Mouse (Mus musculus) frontal cortex, postnatal 14 days (tissue): ENCODE results near the gene Spint3.
"Not testable (repeated sequence)": the region's sequence is repeated elsewhere in the genome, so short reads cannot be mapped to it uniquely, and the experiment has no call there.

Experiments
- DNase-seq, 2 experiments: peaks; one replicate each; pipeline ENCODE4 v3.0.0; 2022; ENCODE audit warnings: low spot score in 2 of 2

The Spint3 gene

DNA sequence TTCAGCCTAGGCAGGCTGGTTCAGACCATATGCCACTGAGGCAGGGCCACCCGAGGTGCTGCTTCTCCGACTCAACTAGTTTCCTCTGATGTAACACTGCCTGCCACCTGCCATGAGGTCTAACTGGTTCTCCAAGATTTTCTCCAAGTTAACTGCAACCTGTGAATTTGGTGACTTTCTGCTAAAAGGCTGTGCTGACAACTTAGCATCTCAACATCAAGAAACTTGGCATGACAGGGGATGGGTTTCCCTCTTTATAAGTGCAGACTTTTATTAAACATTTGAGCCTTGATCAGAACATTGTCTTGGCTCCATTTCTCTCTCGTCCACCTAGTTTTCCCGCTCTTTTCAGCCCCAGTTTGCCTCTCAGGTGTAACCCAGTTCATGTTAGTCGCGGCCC, at the start of gene Spint3:
Gene Spint3, minus strand, starts transcription at position 101 of the 400 bp plus-strand sequence.
- DNase-seq: not testable (repeated sequence)

DNA sequence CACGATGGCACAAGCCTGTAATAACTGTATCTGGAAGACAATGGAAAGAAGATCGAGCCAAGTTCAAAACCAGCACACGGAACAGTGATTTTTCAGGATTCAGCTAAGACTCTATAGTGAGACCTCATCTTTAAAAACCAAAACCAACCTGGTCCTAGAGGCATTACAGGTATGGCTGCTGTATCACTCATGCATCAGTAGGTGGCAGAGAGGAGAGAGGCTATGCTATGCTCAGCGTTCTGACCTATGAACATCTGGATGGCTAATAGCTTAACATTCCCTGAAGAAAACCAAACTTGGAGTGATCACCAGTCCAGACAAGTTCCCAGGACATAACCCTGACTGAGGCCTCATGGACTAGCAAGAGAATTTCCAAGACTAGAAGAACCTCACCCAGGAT, 48.5 kb upstream of the Spint3 start:
- DNase-seq: no peak

DNA sequence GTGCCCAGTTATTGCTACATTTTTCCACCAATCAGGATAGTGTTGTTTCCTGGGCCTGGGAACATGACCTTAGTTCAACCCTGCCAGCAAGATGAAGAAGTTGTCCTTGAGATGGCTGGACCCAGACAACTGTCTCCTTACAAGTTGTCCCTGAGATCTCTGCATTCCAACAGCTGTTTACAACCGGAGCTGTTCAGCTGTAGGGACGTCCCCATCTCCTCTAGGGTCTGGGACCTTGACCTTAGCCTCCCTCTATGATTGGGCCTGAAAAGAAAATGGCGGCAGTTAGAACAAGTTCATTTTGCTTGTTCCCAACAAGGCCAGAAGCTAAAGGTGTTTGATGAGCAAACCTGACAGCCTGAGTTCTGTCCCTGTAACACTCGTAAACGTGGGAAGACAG, 45.8 kb upstream of the Spint3 start:
- DNase-seq: no peak

DNA sequence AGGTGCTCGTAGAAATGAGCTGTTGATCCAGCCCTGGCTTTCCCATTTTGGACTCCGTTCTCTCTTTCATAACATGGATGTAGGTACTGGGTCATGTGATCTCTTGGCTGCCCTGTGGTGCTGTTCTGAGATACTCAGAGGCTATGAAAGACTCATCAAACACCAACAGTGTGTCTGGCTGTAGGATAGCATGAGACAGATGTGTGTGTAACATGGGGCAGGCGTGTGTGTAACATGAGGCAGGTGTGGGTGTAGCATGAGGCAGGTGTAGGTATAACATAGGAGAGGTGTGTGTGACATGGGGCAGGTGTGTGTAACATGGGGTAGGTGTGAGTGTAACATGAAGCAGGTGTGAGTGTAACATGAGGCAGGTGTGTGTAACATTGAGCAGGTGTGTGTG, 42.1 kb upstream of the Spint3 start:
- no peak for DNase-seq

DNA sequence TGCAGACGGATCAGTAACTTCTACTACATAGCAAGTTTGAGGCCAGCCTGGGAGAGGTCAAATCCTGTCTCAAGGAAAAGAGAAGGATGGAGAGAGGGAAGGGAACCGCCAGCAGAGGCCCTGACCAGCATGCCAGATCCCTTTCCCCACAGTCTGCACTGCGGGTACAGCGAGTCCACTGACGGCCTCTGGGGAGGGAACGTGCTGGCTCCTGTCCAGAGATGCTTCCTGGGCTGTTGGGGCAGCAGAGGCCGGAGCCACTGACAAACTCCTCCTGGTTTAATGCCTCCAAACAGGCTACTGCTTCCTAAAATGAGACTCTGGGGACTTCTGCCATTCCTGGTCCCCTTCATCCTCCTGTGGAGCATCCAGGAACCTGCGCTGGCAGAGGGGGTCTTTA, 40.2 kb upstream of the Spint3 start, which contains the start of the genes Wfdc6b and Wfdc8:
Gene Wfdc6b, plus strand, starts transcription at position 52 of the 400 bp plus-strand sequence.
Gene Wfdc8, minus strand, starts transcription at position 156 of the 400 bp plus-strand sequence.
- DNase-seq: not testable (repeated sequence)

DNA sequence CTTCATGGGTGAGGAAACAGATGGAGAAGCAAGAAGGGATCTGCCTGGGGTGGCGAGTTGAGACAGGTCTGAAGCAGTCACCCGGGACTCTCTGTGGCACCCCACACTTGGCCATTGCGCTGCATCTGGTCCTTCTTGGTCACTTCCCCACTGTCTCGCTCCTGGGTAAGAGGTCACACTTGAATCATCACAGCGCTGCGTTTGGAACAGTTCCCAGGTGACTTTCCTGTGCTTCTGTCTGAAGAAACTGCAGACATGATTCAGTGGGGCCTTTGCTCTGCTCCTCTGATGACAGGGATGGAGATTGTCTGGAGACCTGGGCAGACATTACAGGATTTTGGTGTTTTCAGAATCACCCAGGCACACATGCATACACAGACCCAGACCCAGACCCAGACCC, 35.5 kb upstream of the Spint3 start:
- no peak for DNase-seq

DNA sequence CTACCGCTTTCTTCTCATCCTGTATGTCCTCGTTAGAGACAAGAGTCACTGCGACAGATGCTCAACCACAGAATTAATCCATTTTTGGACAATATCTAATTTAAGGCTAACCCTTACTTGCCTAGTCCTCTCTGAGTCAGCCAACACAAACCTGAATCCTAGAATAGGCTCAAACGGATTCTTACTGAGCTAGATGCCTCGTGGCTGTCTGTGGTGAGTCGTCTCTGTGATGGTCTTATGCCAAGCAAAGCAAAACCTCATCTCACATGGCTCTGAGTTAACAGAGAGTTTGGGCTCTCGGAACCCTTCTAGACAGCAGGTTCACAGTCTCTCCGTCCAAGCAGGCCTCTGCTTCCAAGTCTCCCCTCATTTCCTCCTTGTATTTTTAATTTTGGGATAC, 31.2 kb upstream of the Spint3 start:
- no peak for DNase-seq

DNA sequence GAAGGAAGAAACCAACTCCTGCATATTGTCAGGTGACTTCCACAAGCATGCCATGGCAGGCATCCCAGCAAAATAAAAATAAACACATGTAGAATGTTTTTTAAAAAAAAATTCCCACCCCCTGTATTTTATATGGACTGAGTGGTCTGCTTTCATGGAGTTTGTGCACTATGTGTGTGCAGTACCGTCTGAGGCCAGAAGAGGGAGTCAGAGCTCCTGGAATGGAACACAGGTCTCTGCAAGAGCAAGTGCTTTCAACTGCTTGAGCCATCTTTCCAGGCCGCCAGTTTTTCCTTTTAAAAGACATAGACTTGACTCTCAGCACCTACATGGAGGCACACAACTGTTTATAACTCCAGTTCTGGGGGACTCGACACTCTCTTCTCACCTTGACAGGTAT, 30.2 kb upstream of the Spint3 start:
- DNase-seq: no peak

DNA sequence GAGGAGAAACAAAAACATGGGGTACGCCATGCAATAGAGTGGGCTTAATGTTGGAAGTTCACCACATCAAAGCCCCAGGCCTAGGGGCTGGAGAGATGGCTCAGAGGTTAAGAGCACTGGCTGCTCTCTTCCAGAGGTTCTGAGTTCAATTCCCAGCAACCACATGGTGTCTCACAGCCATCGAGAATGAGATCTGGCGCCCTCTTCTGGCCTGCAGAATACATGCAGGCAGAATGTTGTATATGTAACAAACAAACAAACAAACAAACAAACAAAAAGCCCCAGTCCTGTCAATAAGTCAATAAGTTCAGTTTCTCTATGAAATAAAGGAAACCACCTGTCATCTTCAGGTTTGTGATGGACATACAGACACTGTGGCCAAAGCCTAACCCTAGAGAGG, 26.9 kb upstream of the Spint3 start:
- no peak for DNase-seq

DNA sequence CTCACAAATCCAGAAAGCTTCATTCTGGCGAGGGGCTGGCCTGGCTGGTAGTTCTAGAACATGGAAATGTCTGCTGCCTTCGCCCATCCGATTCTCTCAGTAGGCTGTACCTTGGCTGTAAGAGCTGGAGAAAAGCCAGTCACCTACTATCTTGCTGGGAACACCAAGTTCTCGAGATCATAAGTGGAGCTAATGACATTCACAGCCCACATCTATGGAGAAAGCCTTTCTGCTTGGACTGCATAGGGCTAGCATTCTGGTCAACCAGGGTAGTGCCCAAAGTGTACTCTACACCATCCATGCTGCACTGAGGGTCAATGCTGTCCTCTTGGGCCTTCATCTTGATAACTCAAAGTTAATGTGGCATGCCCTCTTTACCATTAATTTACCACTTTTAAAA, 20.2 kb upstream of the Spint3 start, which contains the start of gene Eppin:
Gene Eppin, minus strand, starts transcription at position 101 of the 400 bp plus-strand sequence.
- DNase-seq: no peak

DNA sequence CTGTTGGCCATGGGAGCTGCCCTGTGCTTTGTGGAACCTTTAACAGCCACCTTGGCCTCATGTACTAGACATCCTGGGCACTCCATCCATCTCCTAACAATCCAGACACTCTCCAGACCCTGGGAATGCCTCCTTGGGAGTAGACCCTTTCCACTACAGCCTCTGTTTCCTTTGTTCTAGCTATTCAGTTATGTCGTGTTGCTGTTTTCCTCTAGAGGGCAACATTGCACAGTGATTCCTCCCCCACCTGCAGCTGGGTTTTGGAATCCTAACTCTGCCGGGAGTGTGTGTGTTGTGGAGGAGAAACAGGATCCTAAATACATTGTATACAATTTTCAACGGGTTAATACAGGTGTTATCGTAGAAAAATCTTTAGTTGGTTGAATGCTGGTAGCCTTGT, 18.8 kb upstream of the Spint3 start:
- peak in 1 of 2 experiments; percentile 7 for DNase-seq

DNA sequence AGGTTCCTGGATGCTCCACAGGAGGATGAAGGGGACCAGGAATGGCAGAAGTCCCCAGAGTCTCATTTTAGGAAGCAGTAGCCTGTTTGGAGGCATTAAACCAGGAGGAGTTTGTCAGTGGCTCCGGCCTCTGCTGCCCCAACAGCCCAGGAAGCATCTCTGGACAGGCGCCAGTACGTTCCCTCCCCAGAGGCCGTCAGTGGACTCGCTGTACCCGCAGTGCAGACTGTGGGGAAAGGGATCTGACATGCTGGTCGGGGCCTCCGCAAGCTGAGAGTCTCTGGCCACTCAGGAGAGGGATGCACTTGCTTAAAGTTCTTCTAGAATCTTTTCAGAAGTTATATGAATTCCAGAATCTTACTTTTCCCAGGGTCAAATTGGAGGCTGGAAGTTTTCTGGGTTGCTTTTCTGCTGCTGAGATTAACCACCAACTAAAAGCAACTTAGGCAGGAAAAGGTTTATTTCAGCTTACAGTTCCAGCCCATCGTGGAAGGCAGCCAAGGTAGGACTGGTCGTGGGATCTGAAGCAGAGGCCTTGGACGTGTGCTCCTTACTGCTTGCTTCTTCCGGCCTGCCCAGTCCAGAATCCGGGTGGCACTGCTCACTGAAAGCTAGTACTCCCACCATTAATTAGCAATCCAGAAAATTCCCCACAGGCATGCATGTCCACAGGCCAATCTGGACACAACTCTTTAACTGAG, 11.9 kb upstream of the Spint3 start, which contains the start of gene Wfdc6a:
Gene Wfdc6a, minus strand, starts transcription at position 423 of the 701 bp plus-strand sequence.
- not testable (repeated sequence) for DNase-seq

DNA sequence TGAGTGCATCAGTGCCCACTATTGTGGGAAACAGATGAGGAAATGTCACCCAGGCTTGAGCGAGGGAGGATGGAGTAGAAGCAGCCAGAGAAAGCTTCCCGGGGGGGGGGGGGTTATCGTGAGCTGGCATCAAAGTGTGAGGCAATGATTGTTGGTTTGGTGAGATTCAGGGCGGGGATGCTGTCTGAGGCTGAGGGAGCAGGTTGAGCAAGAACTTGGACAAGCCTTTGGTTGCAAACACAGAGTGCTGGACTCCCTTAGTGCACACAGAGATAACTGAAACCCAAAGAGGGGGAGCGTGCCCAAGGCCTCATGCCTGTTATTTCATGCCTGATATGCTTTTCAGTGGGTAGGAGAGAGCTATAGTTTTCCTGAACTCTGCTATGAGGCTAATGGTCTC, 5.8 kb downstream of the Spint3 start:
- no peak for DNase-seq

DNA sequence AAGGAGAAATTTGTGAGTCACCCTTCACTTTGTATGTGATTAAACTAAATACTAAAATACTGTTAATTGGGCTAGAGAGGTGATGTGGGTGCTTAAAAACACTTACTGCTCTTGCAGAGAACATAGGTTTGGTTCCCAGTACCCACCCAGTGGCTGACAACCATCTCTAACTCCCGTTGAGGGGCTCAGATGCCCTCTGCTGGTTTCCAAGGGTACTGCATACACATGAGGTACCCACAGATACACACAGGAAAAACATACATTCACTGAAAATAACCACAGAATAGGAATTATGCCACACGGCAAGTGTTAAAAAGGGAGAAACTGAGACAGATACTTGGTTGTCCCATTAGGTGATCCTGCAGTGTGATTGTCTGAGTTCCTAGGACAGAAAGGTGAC, 6.3 kb downstream of the Spint3 start:
- no peak for DNase-seq

DNA sequence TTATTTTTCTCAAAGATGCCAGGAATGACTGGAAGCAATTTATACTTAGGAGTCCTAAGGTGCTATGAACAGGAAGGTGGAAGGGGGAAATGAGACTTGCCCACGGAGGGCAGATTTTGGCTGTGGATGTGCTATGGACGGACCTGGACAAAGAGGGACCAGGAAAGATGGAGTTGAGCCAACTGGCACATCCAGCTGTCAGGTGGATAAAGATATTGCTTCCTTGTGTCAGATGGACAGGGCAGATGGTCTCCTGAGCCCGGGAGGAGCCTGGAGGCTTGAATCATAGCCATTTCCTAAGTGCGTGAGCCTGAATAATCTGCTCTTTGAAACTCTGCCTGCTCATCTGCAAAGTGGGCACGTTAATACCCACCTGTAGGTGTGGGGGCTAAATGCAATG, 8.9 kb downstream of the Spint3 start:
- DNase-seq: no peak

DNA sequence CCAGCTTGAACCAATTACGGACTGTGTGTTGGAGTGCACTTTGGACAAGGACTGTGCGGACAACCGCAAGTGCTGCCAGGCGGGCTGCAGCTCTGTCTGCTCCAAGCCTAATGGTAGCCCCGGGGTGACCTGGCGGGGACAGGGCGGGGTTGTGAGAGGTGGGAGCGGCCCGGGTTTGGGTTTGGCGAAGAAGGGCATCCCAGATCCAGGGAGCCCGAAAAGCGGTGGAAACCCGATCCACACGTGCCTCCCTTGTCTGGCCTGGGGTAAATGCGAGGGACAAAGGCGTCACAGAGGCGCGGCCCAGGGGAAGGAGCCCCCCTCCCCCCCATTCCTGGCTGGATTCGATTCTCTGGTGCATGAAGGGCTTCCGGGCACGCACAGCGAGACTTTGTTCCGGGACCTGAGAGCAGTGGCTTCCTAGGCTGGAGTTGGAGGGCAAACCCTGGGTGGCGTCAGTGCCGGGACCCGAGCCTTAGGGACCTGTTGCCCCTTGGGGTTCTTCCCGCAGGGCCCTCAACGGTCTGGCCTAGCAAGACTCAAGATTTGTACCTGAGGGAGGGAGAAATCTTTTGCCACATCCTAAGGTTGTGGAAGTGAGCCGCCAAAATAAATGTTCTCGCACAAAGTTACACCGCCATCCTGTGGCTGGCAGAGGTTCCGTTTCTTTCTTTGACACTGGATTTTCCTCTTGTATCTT, 9.8 kb downstream of the Spint3 start:
- peak; percentile 24 to 40 for DNase-seq

DNA sequence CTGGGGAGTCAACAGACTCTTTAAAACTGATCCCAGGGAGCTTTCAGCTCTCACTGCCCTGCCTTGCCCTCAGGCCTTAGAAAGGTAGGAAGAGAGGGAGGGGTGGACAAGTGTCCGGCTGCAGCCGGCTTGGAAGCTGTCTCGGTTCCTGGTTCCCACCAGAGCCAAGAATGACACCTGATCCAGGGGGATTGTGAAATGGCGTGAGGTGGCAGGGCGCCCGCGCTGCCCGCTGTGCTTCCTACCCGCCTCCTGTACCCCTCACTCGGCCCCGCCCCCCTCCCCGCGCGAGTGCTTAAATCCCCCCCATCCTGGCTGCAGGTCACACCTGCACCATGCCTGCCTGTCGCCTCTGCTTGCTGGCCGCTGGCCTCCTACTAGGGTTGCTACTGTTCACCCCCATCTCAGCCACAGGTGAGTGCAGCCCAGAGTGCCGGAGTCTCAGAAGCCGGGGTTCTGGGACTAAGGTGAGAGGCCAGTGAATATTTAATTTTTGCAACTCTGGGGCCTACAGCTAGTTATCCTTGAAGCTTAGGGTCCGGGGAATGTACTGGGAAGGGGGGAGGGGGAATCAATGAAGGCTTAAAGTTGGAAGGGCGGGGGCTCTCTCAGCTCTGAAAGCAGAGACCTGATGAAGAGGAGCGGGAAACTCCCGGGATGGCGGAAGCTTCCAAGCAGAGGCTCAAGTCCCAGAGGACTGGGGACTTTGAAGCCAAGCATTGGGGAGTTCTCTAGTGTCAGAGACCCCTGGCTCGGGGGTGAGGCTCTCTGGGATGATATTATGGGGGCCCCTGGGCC, 10.7 kb downstream of the Spint3 start, which contains the start of gene Wfdc2:
Gene Wfdc2, plus strand, starts transcription at position 23 of the 798 bp plus-strand sequence.
- no peak for DNase-seq

DNA sequence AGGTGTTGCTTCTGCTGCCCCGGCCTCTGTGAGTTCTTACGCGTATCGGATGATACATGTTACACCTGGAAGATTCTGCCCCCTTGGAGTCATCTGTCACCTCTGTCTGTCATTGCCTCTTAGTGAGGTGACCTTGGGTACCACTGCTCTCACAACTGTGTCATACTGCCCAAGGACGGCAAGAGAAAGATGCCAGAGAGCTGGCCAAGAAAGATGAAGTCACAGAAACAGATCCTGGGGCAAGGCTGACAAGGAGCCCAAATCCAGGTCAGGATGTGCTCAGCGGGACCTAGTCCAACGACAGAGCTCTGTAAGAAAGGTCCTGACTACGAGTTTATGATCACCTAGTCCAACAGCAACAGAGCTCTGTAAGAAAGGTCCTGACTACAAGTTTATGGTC, 13.2 kb downstream of the Spint3 start:
- no peak for DNase-seq

DNA sequence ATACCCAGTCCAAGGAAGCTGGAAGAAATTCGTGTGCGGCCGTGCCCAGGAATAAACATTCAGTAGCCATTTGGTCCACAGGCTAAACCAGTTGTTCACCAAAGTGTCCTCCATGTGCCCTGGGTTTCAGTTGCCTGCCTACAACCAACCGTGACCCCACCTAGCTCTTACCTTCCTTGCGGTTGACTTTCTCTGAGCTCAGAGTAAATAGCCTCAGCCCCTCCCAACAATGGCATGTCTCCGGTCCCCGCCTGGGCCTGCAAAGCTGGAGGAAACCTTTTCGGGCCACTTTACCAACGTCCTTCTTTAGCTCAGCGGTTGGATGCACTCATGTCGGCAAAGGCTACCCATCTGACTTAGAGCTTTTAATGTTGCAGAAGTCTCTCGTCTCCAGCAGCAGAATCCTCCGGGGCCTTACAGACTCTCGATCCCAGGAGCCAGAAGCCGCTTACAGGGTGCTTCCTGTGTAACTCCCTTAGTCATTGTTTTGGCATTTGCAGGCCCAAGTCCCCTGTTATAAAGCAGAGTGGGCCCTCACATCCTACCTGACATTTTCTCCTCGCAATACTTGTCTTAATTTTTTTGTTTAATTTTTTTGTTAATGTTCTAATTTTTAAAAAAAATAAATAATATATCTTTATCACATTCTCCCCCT, 14.1 kb downstream of the Spint3 start:
- no peak for DNase-seq

DNA sequence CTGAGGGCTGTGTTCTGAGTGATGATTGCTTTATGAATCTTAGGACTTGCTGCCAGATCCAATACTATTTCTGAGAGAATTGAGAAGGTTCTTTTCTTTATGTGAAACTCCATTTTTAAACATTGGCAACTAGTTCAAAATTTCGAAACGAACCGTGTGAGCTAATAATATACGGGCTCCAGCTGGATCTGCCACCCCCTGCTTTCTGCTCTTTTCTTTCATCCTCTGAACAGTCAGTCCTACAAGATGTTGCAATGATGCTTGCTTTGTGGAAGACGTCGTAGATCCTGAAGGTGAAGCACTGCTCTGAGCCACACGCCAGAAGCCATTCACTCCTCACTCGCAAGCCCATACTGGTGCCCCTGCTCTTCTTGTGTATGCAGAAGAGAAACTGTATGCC, 14.8 kb downstream of the Spint3 start:
- DNase-seq: peak; percentile 16 to 27

DNA sequence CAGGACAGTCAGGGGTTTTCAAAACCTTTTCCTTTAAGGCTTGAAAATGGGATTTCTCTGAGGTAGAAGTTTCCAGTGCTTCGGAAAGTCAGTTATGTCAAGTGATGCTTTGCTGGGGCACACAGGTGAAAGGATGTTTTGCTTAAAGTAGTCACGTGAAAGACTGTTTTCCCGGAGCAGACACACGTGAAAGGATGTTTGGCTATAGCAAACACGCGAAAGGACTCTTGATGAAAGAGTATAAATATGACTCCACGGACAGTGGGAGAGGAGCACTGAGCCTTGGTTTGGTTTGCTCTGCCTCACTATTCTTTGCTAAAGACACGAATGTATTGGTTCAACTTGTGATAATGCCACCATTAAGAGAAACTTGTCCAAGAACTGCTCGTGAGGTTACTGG, 21.8 kb downstream of the Spint3 start:
- DNase-seq: no peak

DNA sequence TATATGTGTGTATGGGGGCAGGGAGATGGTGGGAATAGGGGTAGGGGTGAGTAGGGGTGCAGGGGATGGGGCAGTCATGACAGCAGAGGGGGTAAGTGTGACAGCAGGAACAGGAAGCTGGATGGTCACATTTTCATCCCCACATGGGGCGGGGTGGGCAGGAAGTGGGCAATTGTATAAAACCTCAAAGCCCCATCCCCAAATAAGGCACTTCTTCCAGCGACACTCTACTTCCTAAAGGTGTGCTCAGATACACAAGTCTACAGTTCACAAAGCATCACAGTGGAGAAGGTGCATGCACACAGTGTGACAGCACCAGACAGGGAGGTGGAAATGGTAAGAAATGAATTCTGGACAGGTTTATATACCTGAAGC, 22.4 kb downstream of the Spint3 start:
- DNase-seq: no peak
